Mouse (Mus musculus): Measurements from ENCODE around the gene Khdc3. TPM values are rescaled to one million over a fixed set of nuclear protein-coding genes. Genes with fewer than 3 reads are reported as not detected.

The Khdc3 gene
- polyA plus RNA-seq (2012; rRNA removed) (0.05 and 0.08 TPM in 2 replicates), polyA plus RNA-seq (2014; fragmentation: Nextera tagmentation; extraction: Ambion mirVana) (not detected in 2 replicates)

GRCm38 (mm10) chr9:73101536-73101935, at the start of gene Khdc3:
Gene Khdc3, plus strand, starts transcription at chr9:73101836.
- Histone ChIP-seq H3K9ac (replicated peaks) (no peak within 1 kb of the TSS), H3K4me2 (ENCODE audit: low read depth) (no peak within 1 kb of the TSS), H3K4me3 (ENCODE audit: insufficient read depth in 1 of 2, low read depth in 2 of 2, low read length in 2 of 2) (no peak within 1 kb of the TSS), H3K9me3 (ENCODE audit: control insufficient read depth, low read length) (no peaks in the 10 kb centered on the region), H3K27ac (no peak within 1 kb of the TSS), H3K27me3 (ENCODE audit: control insufficient read depth, insufficient read depth, low read length) (peaks cover 16% of the 10 kb centered on the region), H3K36me3 (replicated peaks; ENCODE audit: control insufficient read depth, insufficient read depth, low read depth) (no peaks in the 10 kb centered on the region), H3K4me1 (replicated peaks; ENCODE audit: control insufficient read depth in 2 of 2, insufficient read depth in 2 of 2, low read length in 1 of 2) (no peaks in the 10 kb centered on the region)
- TF ChIP-seq CTCF (IDR thresholded peaks at IDR 0.05; ENCODE audit: low read depth) (no peak), EP300 (IDR thresholded peaks at IDR 0.05; ENCODE audit: low read depth) (no peak)
- DNase-seq (ENCODE audit: low read depth in 3 of 3, low spot score in 3 of 3) (no peak), ATAC-seq (ENCODE audit: insufficient read depth) (no peak)
- 81% methylated on average over 5 of the region's 5 CpGs for WGBS (ENCODE audit: insufficient replicate concordance)

- Histone ChIP-seq H3K9me3 (ENCODE audit: control insufficient read depth, low read length) (no peaks in the 10 kb centered on the region), H3K9ac (replicated peaks) (no peak overlapping the region), H3K4me3 (ENCODE audit: insufficient read depth in 1 of 2, low read depth in 2 of 2, low read length in 2 of 2) (no peak overlapping the region), H3K4me2 (ENCODE audit: low read depth) (no peak overlapping the region), H3K27me3 (ENCODE audit: control insufficient read depth, insufficient read depth, low read length) (no peaks in the 10 kb centered on the region), H3K36me3 (replicated peaks; ENCODE audit: control insufficient read depth, insufficient read depth, low read depth) (no peaks in the 10 kb centered on the region), H3K27ac (no peak overlapping the region), H3K4me1 (replicated peaks; ENCODE audit: control insufficient read depth in 2 of 2, insufficient read depth in 2 of 2, low read length in 1 of 2) (no peaks in the 10 kb centered on the region)
- DNase-seq (ENCODE audit: low read depth in 3 of 3, low spot score in 3 of 3), result no peak
- WGBS (ENCODE audit: insufficient replicate concordance), result 58% methylated on average over 10 of the region's 10 CpGs
- TF ChIP-seq CTCF (IDR thresholded peaks at IDR 0.05; ENCODE audit: low read depth) (no peak), EP300 (IDR thresholded peaks at IDR 0.05; ENCODE audit: low read depth) (no peak)
- ATAC-seq (ENCODE audit: insufficient read depth), result no peak
These were observed 46.2 kb upstream of the Khdc3 start for GRCm38 (mm10) chr9:73055441-73055911.

- no peak overlapping the region for H3K4me3 ChIP-seq (ENCODE audit: insufficient read depth in 1 of 2, low read depth in 2 of 2, low read length in 2 of 2)
- H3K9ac ChIP-seq (replicated peaks), result no peak overlapping the region
- DNase-seq (ENCODE audit: low read depth in 3 of 3, low spot score in 3 of 3) (no peak), ATAC-seq (ENCODE audit: insufficient read depth) (no peak)
- no peak overlapping the region for H3K27ac ChIP-seq
- H3K36me3 ChIP-seq (replicated peaks; ENCODE audit: control insufficient read depth, insufficient read depth, low read depth), result no peaks in the 10 kb centered on the region
- WGBS (ENCODE audit: insufficient replicate concordance), result 78% methylated on average over 4 of the region's 4 CpGs
- TF ChIP-seq CTCF (IDR thresholded peaks at IDR 0.05; ENCODE audit: low read depth) (no peak), EP300 (IDR thresholded peaks at IDR 0.05; ENCODE audit: low read depth) (no peak)
- no peaks in the 10 kb centered on the region for H3K9me3 ChIP-seq (ENCODE audit: control insufficient read depth, low read length)
- H3K4me2 ChIP-seq (ENCODE audit: low read depth), result no peak overlapping the region
- H3K4me1 ChIP-seq (replicated peaks; ENCODE audit: control insufficient read depth in 2 of 2, insufficient read depth in 2 of 2, low read length in 1 of 2), result no peaks in the 10 kb centered on the region
- H3K27me3 ChIP-seq (ENCODE audit: control insufficient read depth, insufficient read depth, low read length), result no peaks in the 10 kb centered on the region
These were observed 42.4 kb upstream of the Khdc3 start for GRCm38 (mm10) chr9:73059224-73059623.

GRCm38 (mm10) chr9:73063621-73064290, 37.9 kb upstream of the Khdc3 start:
- Histone ChIP-seq H3K9ac (replicated peaks) (no peak overlapping the region), H3K4me2 (ENCODE audit: low read depth) (no peak overlapping the region), H3K9me3 (ENCODE audit: control insufficient read depth, low read length) (no peaks in the 10 kb centered on the region), H3K4me1 (replicated peaks; ENCODE audit: control insufficient read depth in 2 of 2, insufficient read depth in 2 of 2, low read length in 1 of 2) (peaks cover 0 to 16% of the 10 kb centered on the region in 2 experiments; a peak in 2 of 4 replicates), H3K36me3 (replicated peaks; ENCODE audit: control insufficient read depth, insufficient read depth, low read depth) (no peaks in the 10 kb centered on the region), H3K27me3 (ENCODE audit: control insufficient read depth, insufficient read depth, low read length) (no peaks in the 10 kb centered on the region), H3K4me3 (ENCODE audit: insufficient read depth in 1 of 2, low read depth in 2 of 2, low read length in 2 of 2) (no peak overlapping the region), H3K27ac (no peak overlapping the region)
- TF ChIP-seq EP300 (IDR thresholded peaks at IDR 0.05; ENCODE audit: low read depth) (no peak), CTCF (IDR thresholded peaks at IDR 0.05; ENCODE audit: low read depth) (no peak)
- no peak for ATAC-seq (ENCODE audit: insufficient read depth)
- no peak for DNase-seq (ENCODE audit: low read depth in 3 of 3, low spot score in 3 of 3)
- 67% methylated on average over 15 of the region's 15 CpGs for WGBS (ENCODE audit: insufficient replicate concordance)

- no peak for ATAC-seq (ENCODE audit: insufficient read depth)
These were observed 34.5 kb upstream of the Khdc3 start for GRCm38 (mm10) chr9:73067086-73067485.

More at GRCm38 (mm10) chr9:73067086-73067485, 34.5 kb upstream of the Khdc3 start:
- Histone ChIP-seq H3K4me3 (ENCODE audit: insufficient read depth in 1 of 2, low read depth in 2 of 2, low read length in 2 of 2) (no peak overlapping the region), H3K27me3 (ENCODE audit: control insufficient read depth, insufficient read depth, low read length) (no peaks in the 10 kb centered on the region), H3K4me2 (ENCODE audit: low read depth) (peak overlapping the region; percentile 37), H3K9me3 (ENCODE audit: control insufficient read depth, low read length) (no peaks in the 10 kb centered on the region), H3K9ac (replicated peaks) (no peak overlapping the region), H3K36me3 (replicated peaks; ENCODE audit: control insufficient read depth, insufficient read depth, low read depth) (no peaks in the 10 kb centered on the region), H3K27ac (no peak overlapping the region), H3K4me1 (replicated peaks; ENCODE audit: control insufficient read depth in 2 of 2, insufficient read depth in 2 of 2, low read length in 1 of 2) (peaks cover 0 to 16% of the 10 kb centered on the region in 2 experiments; a peak in 2 of 4 replicates)
- TF ChIP-seq EP300 (IDR thresholded peaks at IDR 0.05; ENCODE audit: low read depth) (no peak), CTCF (IDR thresholded peaks at IDR 0.05; ENCODE audit: low read depth) (no peak)
- DNase-seq (ENCODE audit: low read depth in 3 of 3, low spot score in 3 of 3), result no peak
- 13% methylated on average over 10 of the region's 10 CpGs for WGBS (ENCODE audit: insufficient replicate concordance)
